In the genomic region with DNA sequence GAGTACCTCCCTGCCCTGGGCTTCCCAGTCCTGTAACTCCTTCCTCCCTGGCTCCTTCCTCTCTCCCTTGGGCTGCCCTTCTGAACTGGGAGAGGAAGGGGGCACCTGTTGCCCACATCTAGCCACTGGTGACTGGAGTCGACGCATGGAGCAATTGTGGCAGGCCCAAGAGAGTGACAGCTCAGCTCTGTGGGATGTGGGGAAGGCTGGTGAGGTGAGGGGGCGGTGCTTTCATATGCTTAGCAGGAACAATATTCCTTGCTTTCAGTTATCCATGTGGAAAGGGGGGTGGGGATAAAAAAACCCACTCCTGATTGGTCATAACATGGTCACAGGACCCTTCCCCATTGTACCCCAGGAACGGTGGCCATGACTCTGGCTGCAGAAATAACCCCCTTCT, we compare ENCODE assay signal across 9 mouse cellular contexts. TPM values are rescaled to one million over a fixed set of nuclear protein-coding genes. Genes with fewer than 3 reads are reported as not detected.
DNase-seq lines count a peak whose midpoint lies in the region; ATAC-seq and TF ChIP-seq lines count a peak whose summit lies in the region.
"Had no signal": no experiment of that assay in that cellular context is flagged by ENCODE, and none has a peak within 500 bp of the region (broad histone marks: within the 10 kb centered on the region; RNA-seq: fewer than 3 reads in every experiment).

No protein-coding gene starts in this region.

- no peak for TF ChIP-seq CTCF in gastrocnemius, adult 2 months (IDR thresholded peaks at IDR 0.05)
- TF ChIP-seq CTCF in left cerebral cortex, adult 2 months (IDR thresholded peaks at IDR 0.05) = no peak

- H3K4me3 ChIP-seq in gastrocnemius, adult 2 months = no peak overlapping the region
- no peak overlapping the region for H3K4me3 ChIP-seq in left cerebral cortex, adult 2 months
- H3K4me3 ChIP-seq in intestine, embryonic 14.5 days (ENCODE audit: low read depth, low read length) = no peak overlapping the region
- H3K4me3 ChIP-seq in stomach, embryonic 16.5 days (replicated peaks; ENCODE audit: low read length) = no peak overlapping the region

- intact Hi-C loops in gastrocnemius, adult 2 months (cut with DNase I) = no loop called here
- intact Hi-C loops in left cerebral cortex, adult 2 months (cut with DNase I) = no loop called here

- peak overlapping the region; percentile 78 for H3K27ac ChIP-seq in gastrocnemius, adult 2 months
- peak overlapping the region; percentile 56; the same call in 1 of the 2 replicates for H3K27ac ChIP-seq in left cerebral cortex, adult 2 months
- no peak overlapping the region for H3K27ac ChIP-seq in intestine, embryonic 14.5 days (ENCODE audit: low read depth)
- H3K27ac ChIP-seq in stomach, embryonic 16.5 days (ENCODE audit: low read length) = peak overlapping the region; percentile 65

- H3K27me3 ChIP-seq in intestine, embryonic 14.5 days (replicated peaks; ENCODE audit: control insufficient read depth, insufficient read depth, low read length) = no peaks in the 10 kb centered on the region
- no peaks in the 10 kb centered on the region for H3K27me3 ChIP-seq in stomach, embryonic 16.5 days (ENCODE audit: control insufficient read depth, insufficient read depth, low read length)

- DNase-seq in gastrocnemius, adult 2 months = no peak
- no peak for DNase-seq in gastrocnemius, adult 18-20 months (ENCODE audit: low spot score)
- DNase-seq in left cerebral cortex, adult 2 months (ENCODE audit: extremely low spot score in 1 of 2, low spot score in 2 of 2) = no peak
- DNase-seq in left cerebral cortex, adult 9 months (ENCODE audit: low spot score in 2 of 2) = no peak
- DNase-seq in intestine, embryonic 14.5 days (ENCODE audit: low spot score) = no peak
- DNase-seq in frontal cortex, postnatal 25 days (ENCODE audit: low spot score in 2 of 2) = no peak
- DNase-seq in heart, postnatal 4 days = no peak
- DNase-seq: adrenal gland, adult 2 months had no signal

- 70% methylated on average over 4 of the region's 4 CpGs for WGBS in intestine, embryonic 14.5 days
- 60% methylated on average over 4 of the region's 4 CpGs for WGBS in stomach, embryonic 16.5 days

- no peaks in the 10 kb centered on the region for H3K36me3 ChIP-seq in intestine, embryonic 14.5 days (ENCODE audit: control insufficient read depth, insufficient read depth, low read length)
- no peaks in the 10 kb centered on the region for H3K36me3 ChIP-seq in stomach, embryonic 16.5 days (ENCODE audit: control insufficient read depth, insufficient read depth, low read length)

- H3K9ac ChIP-seq in intestine, embryonic 14.5 days (ENCODE audit: low read length) = no peak overlapping the region
- 0 out of 2 replicates have a peak overlapping the region, but pooled peaks have one; percentile 64 for H3K9ac ChIP-seq in stomach, embryonic 16.5 days (ENCODE audit: low read length)

- no peaks in the 10 kb centered on the region for H3K9me3 ChIP-seq in intestine, embryonic 14.5 days (ENCODE audit: control insufficient read depth, low read length)
- no peaks in the 10 kb centered on the region for H3K9me3 ChIP-seq in stomach, embryonic 16.5 days (replicated peaks; ENCODE audit: control insufficient read depth, low read length)

- H3K4me1 ChIP-seq in intestine, embryonic 14.5 days (replicated peaks; ENCODE audit: control insufficient read depth, insufficient read depth, low read length) = peaks cover 5% of the 10 kb centered on the region; the same call in 1 of the 2 replicates
- peaks cover 13% of the 10 kb centered on the region; the same call in 1 of the 2 replicates for H3K4me1 ChIP-seq in stomach, embryonic 16.5 days (ENCODE audit: control insufficient read depth, insufficient read depth, low read length)

- H3K4me2 ChIP-seq in intestine, embryonic 14.5 days (ENCODE audit: low read length) = peak overlapping the region; percentile 43; the same call in 1 of the 2 replicates
- H3K4me2 ChIP-seq in stomach, embryonic 16.5 days (ENCODE audit: low read depth, low read length) = peak overlapping the region; percentile 62; the same call in 1 of the 2 replicates

- ATAC-seq in intestine, embryonic 14.5 days (replicated peaks; ENCODE audit: low FRiP score, low TSS enrichment, low read depth) = no peak
- ATAC-seq in stomach, embryonic 16.5 days (ENCODE audit: insufficient read depth, low FRiP score) = no peak

RNA-seq across cellular contexts. Expression of gene Clmn, which starts 19.9 kb away (rescaled TPM):
- 1 to 10 TPM; 2.6 to 3.2 TPM for total RNA-seq in gastrocnemius, adult 2 months (2021)
- total RNA-seq in gastrocnemius, adult 18-20 months (2021) = 1 to 10 TPM; 1.6 to 2.4 TPM
- 10 to 100 TPM; 43.1 to 51.7 TPM for total RNA-seq in left cerebral cortex, adult 2 months (2021)
- polyA plus RNA-seq in intestine, embryonic 14.5 days (2014; fragmentation: Nextera tagmentation; extraction: Ambion mirVana) = 3.4 and 4.0 TPM in 2 replicates
- polyA plus RNA-seq in stomach, embryonic 16.5 days (2015; fragmentation: Nextera tagmentation; extraction: Ambion mirVana) = 2.3 and 2.5 TPM in 2 replicates
- 1 to 10 TPM; 1.4 to 1.7 TPM for total RNA-seq in heart, postnatal 4 days (2021)

Comparison
In these comparisons a context has a peak if more than half of its experiments do, and no peak if none do; other contexts are left out.
1. RNA of gene Clmn, which starts 19.9 kb away (total RNA-seq): 43.1 to 51.7 TPM in left cerebral cortex, adult 2 months; 2.6 to 3.2 TPM in gastrocnemius, adult 2 months, 1.6 to 2.4 TPM in gastrocnemius, adult 18-20 months and 1.4 to 1.7 TPM in heart, postnatal 4 days; every median in the first group is over 10 times any median in the second.